In the genomic region with DNA sequence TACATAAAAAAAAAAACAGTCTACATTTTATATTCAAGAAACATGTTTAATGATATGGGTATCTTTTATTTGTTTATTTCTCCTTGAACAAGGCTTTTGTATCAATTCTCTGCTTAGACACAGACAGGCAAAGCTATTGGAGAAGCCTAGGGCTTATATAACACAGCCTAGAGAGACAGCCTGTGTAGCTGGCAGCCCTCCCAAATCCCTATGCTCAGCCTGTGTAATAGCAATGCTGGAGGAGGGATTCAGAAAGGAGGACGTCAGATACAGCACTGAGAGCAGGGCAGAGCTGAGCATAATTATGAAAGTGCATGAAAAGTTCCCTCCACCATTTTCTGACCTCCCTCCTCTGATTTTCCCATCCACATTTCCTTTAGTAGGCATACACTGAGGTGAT, we compare ENCODE assay signal across 9 mouse cellular contexts.
A peak's percentile ranks its signal among the peaks of the same experiment; 100 is the strongest.
DNase-seq lines count a peak whose midpoint lies in the region.
"Had no signal": no experiment of that assay in that cellular context is flagged by ENCODE, and none has a peak within 500 bp of the region (broad histone marks: within the 10 kb centered on the region; RNA-seq: fewer than 3 reads in every experiment).

No protein-coding gene starts in this region.

- DNase-seq in brain, adult 2 months (ENCODE audit: low read depth, low spot score): peak; percentile 82
- peak; percentile 21 for DNase-seq in cerebellum, adult 11 months
- peak; percentile 5 to 11 for DNase-seq in frontal cortex, postnatal 10 days (ENCODE audit: low spot score in 2 of 2)
- DNase-seq in left cerebral cortex, adult 9 months (ENCODE audit: low spot score in 2 of 2): peak; percentile 24 to 27
- DNase-seq in kidney, postnatal 14 days: no peak
- no peak for DNase-seq in gastrocnemius, adult 18-20 months (ENCODE audit: low spot score)
- DNase-seq in testis, postnatal 10 days (ENCODE audit: low spot score): no peak
- no peak for DNase-seq in heart, adult 18-20 months
- DNase-seq: heart, postnatal 4 days had no signal

Comparison
In these comparisons a context has a peak if more than half of its experiments do, and no peak if none do; other contexts are left out.
1. DNase-seq: peak in brain, adult 2 months (single experiment), cerebellum, adult 11 months (single experiment), frontal cortex, postnatal 10 days (2 of 2) and left cerebral cortex, adult 9 months (2 of 2); none in kidney, postnatal 14 days (single experiment), gastrocnemius, adult 18-20 months (single experiment), testis, postnatal 10 days (single experiment) and heart, adult 18-20 months (0 of 2).